Mouse (Mus musculus) ES-Bruce4 (cell line): ENCODE measurements at regions not wholly inside any gene's neighbourhood (a gene's known extent, or its start where the extent isn't known, plus 50 kb on each side); places are given as distances from the start of the nearest gene placed in this dataset.

Source experiments
- H3K27ac ChIP-seq: 2 replicates; pipeline ENCODE4 v1.5.1; 2012; ENCODE audit warnings: low read length, inconsistent platforms; ENCODE audit not compliant: insufficient read depth
- H3K27me3 ChIP-seq: 2 replicates; pipeline ENCODE4 v1.6.1; 2012; ENCODE audit warnings: mild to moderate bottlenecking, low read length, inconsistent platforms; ENCODE audit not compliant: control insufficient read depth, poor library complexity, insufficient read depth, severe bottlenecking
- H3K36me3 ChIP-seq: 2 replicates; pipeline ENCODE4 v1.6.1; 2012; ENCODE audit warnings: inconsistent platforms, mild to moderate bottlenecking, low read length, moderate library complexity; ENCODE audit not compliant: control insufficient read depth, poor library complexity, insufficient read depth, severe bottlenecking
- H3K4me1 ChIP-seq: one replicate; pipeline ENCODE4 v1.8.1; 2011; ENCODE audit warnings: low read length; ENCODE audit not compliant: control insufficient read depth, insufficient read depth
- H3K4me3 ChIP-seq: 2 replicates; pipeline ENCODE4 v1.5.1; 2011; ENCODE audit warnings: low read depth, mild to moderate bottlenecking, low read length
- H3K9ac ChIP-seq: 2 replicates; pipeline ENCODE4 v1.6.1; 2012; ENCODE audit warnings: low read depth, mild to moderate bottlenecking, inconsistent platforms; ENCODE audit not compliant: poor library complexity, severe bottlenecking
- H3K9me3 ChIP-seq: replicated peaks from 2 replicates; pipeline ENCODE4 v1.6.1; 2012; ENCODE audit warnings: mild to moderate bottlenecking, low read length, inconsistent platforms; ENCODE audit not compliant: control insufficient read depth, poor library complexity, insufficient read depth, severe bottlenecking
- CTCF ChIP-seq: IDR thresholded peaks from one replicate; pipeline ENCODE4 v1.8.1; 2011; ENCODE audit warnings: low read depth, low read length
- EP300 ChIP-seq: IDR thresholded peaks from 2 replicates; pipeline ENCODE4 v1.6.1; 2011; ENCODE audit warnings: low read depth, low read length; ENCODE audit not compliant: insufficient read depth
- POLR2A ChIP-seq: IDR thresholded peaks from one replicate; pipeline ENCODE4 v1.8.1; 2011; ENCODE audit warnings: low read length; ENCODE audit not compliant: insufficient read depth

DNA sequence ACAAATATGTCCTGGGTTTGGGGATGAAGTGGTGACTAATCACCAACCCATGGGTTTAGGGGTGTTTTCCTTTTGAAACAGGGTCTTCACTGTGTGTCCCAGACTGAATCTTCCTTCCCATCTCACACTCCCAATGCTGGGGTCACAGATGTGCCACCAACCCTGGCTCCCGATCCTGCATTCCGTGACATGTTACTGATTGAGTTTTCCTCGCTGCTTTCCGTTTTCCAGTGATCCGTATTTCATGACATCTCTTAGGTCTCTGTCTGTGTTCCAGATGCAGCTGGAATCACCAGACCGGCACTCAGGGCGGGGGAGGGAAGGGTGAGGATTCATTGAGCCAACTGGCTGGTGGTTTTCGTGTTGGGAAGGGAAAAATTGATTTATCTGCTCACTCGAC is 157.1 kb downstream of the Opa1 start:
- H3K36me3 ChIP-seq, result no peaks in the 10 kb centered on the region
- H3K9me3 ChIP-seq, result no peaks in the 10 kb centered on the region
- peaks cover 3% of the 10 kb centered on the region for H3K4me1 ChIP-seq
- no peaks in the 10 kb centered on the region for H3K27me3 ChIP-seq
- no peak overlapping the region for H3K27ac ChIP-seq
- H3K9ac ChIP-seq, result no peak overlapping the region
- H3K4me3 ChIP-seq, result no peak overlapping the region
- TF ChIP-seq POLR2A, result no peak
- TF ChIP-seq CTCF, result no peak
- TF ChIP-seq EP300, result no peak

GRCm38 (mm10) chr16:29738075-29738474 is 158.9 kb downstream of the Opa1 start:
- Histone ChIP-seq H3K9ac (no peak overlapping the region), H3K9me3 (no peaks in the 10 kb centered on the region), H3K27ac (no peak overlapping the region), H3K27me3 (no peaks in the 10 kb centered on the region), H3K36me3 (no peaks in the 10 kb centered on the region), H3K4me1 (peaks cover 3% of the 10 kb centered on the region), H3K4me3 (no peak overlapping the region)
- TF ChIP-seq POLR2A (no peak), EP300 (no peak), CTCF (no peak)

GRCm38 (mm10) chr16:29742497-29743230 is 163.5 kb downstream of the Opa1 start:
- no peaks in the 10 kb centered on the region for H3K36me3 ChIP-seq
- 0 out of 2 replicates have a peak, but pooled peaks cover 3% of the 10 kb centered on the region for H3K9me3 ChIP-seq
- no peak for TF ChIP-seq EP300
- no peak for TF ChIP-seq CTCF
- no peak for TF ChIP-seq POLR2A
- H3K27ac ChIP-seq, result no peak overlapping the region
- H3K4me3 ChIP-seq, result no peak overlapping the region
- H3K27me3 ChIP-seq, result no peaks in the 10 kb centered on the region
- no peak overlapping the region for H3K9ac ChIP-seq
- H3K4me1 ChIP-seq, result no peaks in the 10 kb centered on the region

GRCm38 (mm10) chr16:29745486-29745885 is 166.4 kb downstream of the Opa1 start:
- H3K4me1 ChIP-seq, result no peaks in the 10 kb centered on the region
- TF ChIP-seq EP300 (no peak), CTCF (no peak), POLR2A (no peak)
- no peak overlapping the region for H3K9ac ChIP-seq
- no peak overlapping the region for H3K27ac ChIP-seq
- no peaks in the 10 kb centered on the region for H3K27me3 ChIP-seq
- no peak overlapping the region for H3K4me3 ChIP-seq
- H3K9me3 ChIP-seq, result 0 out of 2 replicates have a peak, but pooled peaks cover 3% of the 10 kb centered on the region
- no peaks in the 10 kb centered on the region for H3K36me3 ChIP-seq

GRCm38 (mm10) chr16:29746245-29746644 is 167.1 kb downstream of the Opa1 start:
- Histone ChIP-seq H3K4me3 (no peak overlapping the region), H3K27me3 (no peaks in the 10 kb centered on the region), H3K36me3 (no peaks in the 10 kb centered on the region), H3K9ac (no peak overlapping the region), H3K9me3 (0 out of 2 replicates have a peak, but pooled peaks cover 3% of the 10 kb centered on the region), H3K4me1 (no peaks in the 10 kb centered on the region), H3K27ac (no peak overlapping the region)
- no peak for TF ChIP-seq POLR2A
- no peak for TF ChIP-seq CTCF
- TF ChIP-seq EP300, result no peak

- Histone ChIP-seq H3K27ac (no peak overlapping the region), H3K36me3 (no peaks in the 10 kb centered on the region), H3K9me3 (0 out of 2 replicates have a peak, but pooled peaks cover 3% of the 10 kb centered on the region), H3K9ac (no peak overlapping the region), H3K27me3 (no peaks in the 10 kb centered on the region), H3K4me1 (no peaks in the 10 kb centered on the region), H3K4me3 (no peak overlapping the region)
- no peak for TF ChIP-seq EP300
- no peak for TF ChIP-seq POLR2A
- no peak for TF ChIP-seq CTCF
These were observed 170.0 kb downstream of the Opa1 start for GRCm38 (mm10) chr16:29749167-29749566.
